Mouse (Mus musculus) myocyte (in vitro differentiated cells): ENCODE measurements at regions not wholly inside any gene's neighbourhood (a gene's known extent, or its start where the extent isn't known, plus 50 kb on each side); places are given as distances from the start of the nearest gene placed in this dataset.

Experiments
- CEBPB ChIP-seq: IDR thresholded peaks from 2 replicates; pipeline ENCODE4 v1.6.1; 2011; ENCODE audit warnings: mild to moderate bottlenecking, moderate library complexity; ENCODE audit not compliant: poor library complexity, insufficient read depth, severe bottlenecking
- POLR2A ChIP-seq: IDR thresholded peaks from one replicate; pipeline ENCODE4 v1.6.1; 2011; ENCODE audit warnings: low read depth, mild to moderate bottlenecking, control low read depth, moderate library complexity; ENCODE audit not compliant: insufficient read length
- TCF12 ChIP-seq: IDR thresholded peaks from one replicate; pipeline ENCODE4 v1.6.1; 2011; ENCODE audit warnings: mild to moderate bottlenecking, control low read depth; ENCODE audit not compliant: poor library complexity, insufficient read depth, severe bottlenecking
- USF1 ChIP-seq: IDR thresholded peaks from one replicate; pipeline ENCODE4 v1.6.1; 2011; ENCODE audit warnings: low read depth, mild to moderate bottlenecking, control low read depth, moderate library complexity

DNA sequence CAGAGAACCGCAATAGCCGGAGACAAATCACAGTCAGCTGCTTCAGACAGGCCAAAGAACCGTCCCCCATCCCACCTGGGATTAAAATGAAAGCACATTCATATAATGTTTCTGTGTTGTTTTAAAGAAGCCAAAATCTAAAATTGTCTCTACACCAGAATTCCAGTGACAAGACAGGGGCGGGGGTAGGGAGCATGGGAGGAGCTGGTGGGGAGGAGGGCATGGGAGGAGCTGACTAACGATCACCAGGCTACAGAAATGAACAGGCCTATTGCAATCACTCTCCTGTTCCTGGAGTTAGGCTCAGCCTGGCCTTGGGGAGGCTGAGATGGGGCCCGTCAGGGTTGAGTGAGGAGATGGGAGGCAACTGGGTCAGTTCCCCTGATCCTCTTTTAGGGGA, 105.9 kb downstream of the Olfm1 start:
- TF ChIP-seq POLR2A (no peak), TCF12 (no peak), CEBPB (no peak), USF1 (no peak)
